Mouse (Mus musculus): Measurements from ENCODE around the gene Gm5414. TPM values are rescaled to one million over a fixed set of nuclear protein-coding genes. Genes with fewer than 3 reads are reported as not detected.

Gene Gm5414
- polyA plus RNA-seq, 1 experiment from 2014 or later, result not detected

DNA sequence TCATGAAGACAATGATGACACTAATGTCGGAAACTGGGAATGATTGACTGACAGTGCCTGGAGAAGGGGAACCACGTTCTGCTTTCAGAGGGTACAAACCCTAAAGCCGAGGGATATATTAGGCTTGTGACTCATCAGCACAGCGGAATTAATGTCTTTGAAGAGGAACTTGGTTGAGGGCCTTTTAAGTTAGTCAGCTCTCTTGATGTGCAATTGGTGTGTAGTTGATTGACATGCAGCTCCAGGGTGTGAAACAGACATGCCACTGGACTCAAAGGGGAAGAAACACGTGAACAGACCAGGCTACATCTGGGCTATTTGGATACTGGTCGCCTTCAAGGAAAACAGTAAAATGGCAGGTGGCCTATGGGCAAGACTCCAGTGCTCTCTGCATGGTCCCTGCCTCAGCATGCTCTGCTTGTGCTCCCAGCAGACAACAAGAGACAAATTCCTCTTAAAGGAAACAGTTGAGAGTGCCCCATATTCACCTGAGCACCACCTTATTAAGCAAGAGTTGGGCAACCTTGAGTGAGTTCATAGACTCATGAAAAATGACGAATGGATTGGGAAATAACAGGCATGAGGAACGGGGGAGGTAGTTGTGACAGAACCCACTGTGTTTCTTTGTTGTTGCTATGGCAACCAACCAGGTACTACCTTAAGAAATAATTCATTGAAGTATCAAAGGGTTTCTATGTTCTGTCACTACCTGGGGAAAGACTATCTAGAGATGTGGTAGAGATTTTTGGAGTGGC is 44.6 kb downstream of the Gm5414 start:
- H3K36me3 ChIP-seq (ENCODE audit: insufficient read depth), result no peaks in the 10 kb centered on the region
- DNase-seq (no peak), ATAC-seq (ENCODE audit: insufficient read depth) (no peak)
- H3K4me3 ChIP-seq (ENCODE audit: low read depth, low read length), result no peak overlapping the region
- no peaks in the 10 kb centered on the region for H3K4me1 ChIP-seq (ENCODE audit: insufficient read depth)
- no peak for TF ChIP-seq CTCF (IDR thresholded peaks at IDR 0.05; ENCODE audit: low read depth)
- H3K9me3 ChIP-seq (ENCODE audit: low read depth, low read length), result no peaks in the 10 kb centered on the region
- 74% methylated on average over 8 of the region's 8 CpGs for WGBS
- H3K27ac ChIP-seq (ENCODE audit: low read depth), result no peak overlapping the region
- no peak overlapping the region for H3K4me2 ChIP-seq
- H3K9ac ChIP-seq, result no peak overlapping the region
- H3K27me3 ChIP-seq (ENCODE audit: insufficient read depth, low read length), result no peaks in the 10 kb centered on the region

DNA sequence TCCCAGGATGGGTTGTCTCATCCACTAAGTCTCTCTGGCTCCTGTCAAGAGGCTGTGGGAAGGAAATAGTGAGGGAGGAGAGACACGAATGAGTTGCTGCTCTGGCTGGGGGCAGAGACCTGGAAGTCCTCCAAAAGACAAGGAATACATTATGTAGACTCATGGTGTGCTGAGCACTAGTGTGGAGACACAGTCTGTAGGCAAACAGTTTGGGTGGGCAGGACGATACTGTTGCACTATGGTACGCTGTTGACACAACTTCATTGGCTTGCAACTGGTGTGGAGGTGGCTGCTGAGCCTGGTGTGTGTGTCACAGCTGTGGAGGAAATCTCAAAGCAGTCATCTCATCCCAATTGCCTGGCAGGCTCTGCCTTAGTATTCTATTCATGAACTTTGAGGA is 46.3 kb downstream of the Gm5414 start:
- DNase-seq, result no peak

DNA sequence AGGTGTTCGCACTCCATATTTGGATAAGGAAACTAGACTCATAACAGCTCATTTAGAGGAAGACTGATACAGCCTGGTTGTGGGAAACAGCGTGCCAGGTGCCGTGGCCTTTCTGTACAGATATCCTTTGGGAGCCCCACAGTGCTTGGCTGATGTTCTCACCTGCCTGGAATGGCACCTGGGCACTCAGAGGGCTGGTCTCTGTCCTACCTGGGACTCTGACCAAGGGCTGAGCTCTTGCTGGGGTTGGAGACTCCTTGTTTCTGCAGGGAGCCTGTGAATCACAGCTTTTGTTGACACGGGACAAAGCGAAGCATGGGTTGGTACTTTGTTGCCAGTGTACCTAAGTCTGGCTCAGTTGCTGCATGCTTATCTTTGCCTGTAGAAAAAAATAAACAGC is 52.5 kb downstream of the Gm5414 start:
- H3K9ac ChIP-seq, result no peak overlapping the region
- no peaks in the 10 kb centered on the region for H3K4me1 ChIP-seq (ENCODE audit: insufficient read depth)
- H3K27ac ChIP-seq (ENCODE audit: low read depth), result no peak overlapping the region
- no peak for TF ChIP-seq CTCF (IDR thresholded peaks at IDR 0.05; ENCODE audit: low read depth)
- no peaks in the 10 kb centered on the region for H3K27me3 ChIP-seq (ENCODE audit: insufficient read depth, low read length)
- no peak overlapping the region for H3K4me3 ChIP-seq (ENCODE audit: low read depth, low read length)
- H3K9me3 ChIP-seq (ENCODE audit: low read depth, low read length), result no peaks in the 10 kb centered on the region
- H3K36me3 ChIP-seq (ENCODE audit: insufficient read depth), result no peaks in the 10 kb centered on the region
- DNase-seq (no peak), ATAC-seq (ENCODE audit: insufficient read depth) (no peak)
- no peak overlapping the region for H3K4me2 ChIP-seq
- 52% methylated on average over 5 of the region's 5 CpGs for WGBS

More for the DNA sequence above, 46.3 kb downstream of the Gm5414 start:
- ATAC-seq (ENCODE audit: insufficient read depth), result no peak
- H3K27me3 ChIP-seq (ENCODE audit: insufficient read depth, low read length), result no peaks in the 10 kb centered on the region
- 60% methylated on average over 3 of the region's 3 CpGs for WGBS
- H3K27ac ChIP-seq (ENCODE audit: low read depth), result no peak overlapping the region
- no peaks in the 10 kb centered on the region for H3K9me3 ChIP-seq (ENCODE audit: low read depth, low read length)
- no peak overlapping the region for H3K4me2 ChIP-seq
- no peaks in the 10 kb centered on the region for H3K36me3 ChIP-seq (ENCODE audit: insufficient read depth)
- H3K9ac ChIP-seq, result no peak overlapping the region
- no peak for TF ChIP-seq CTCF (IDR thresholded peaks at IDR 0.05; ENCODE audit: low read depth)
- H3K4me3 ChIP-seq (ENCODE audit: low read depth, low read length), result no peak overlapping the region
- no peaks in the 10 kb centered on the region for H3K4me1 ChIP-seq (ENCODE audit: insufficient read depth)

Small RNA genes within 50 kb of the gene (microRNA-seq; reads per million reads assigned to microRNA genes)
- gene Gm44383 (ENCODE audit: borderline number of aligned reads), result not detected
- not detected for gene Gm44479 (ENCODE audit: borderline number of aligned reads)

Other genes with a start within 250 kb of the Gm5414 start
- gene Krt7, start 217.1 kb downstream of the Gm5414 start, polyA plus RNA-seq (2014; fragmentation: Nextera tagmentation; extraction: Ambion mirVana), result 108 and 114 TPM in 2 replicates
- gene Krt87, start 189.4 kb downstream of the Gm5414 start, polyA plus RNA-seq (2014; fragmentation: Nextera tagmentation; extraction: Ambion mirVana), result 0.20 and 0.22 TPM in 2 replicates
- 0.22 TPM in 1 of 2 replicates, not detected in the other for gene Krt88, start 180.4 kb downstream of the Gm5414 start, polyA plus RNA-seq (2014; fragmentation: Nextera tagmentation; extraction: Ambion mirVana)
- not detected in 2 replicates for gene Krt81, start 164.4 kb downstream of the Gm5414 start, polyA plus RNA-seq (2014; fragmentation: Nextera tagmentation; extraction: Ambion mirVana)
- not detected in 2 replicates for gene Krt86, start 154.7 kb downstream of the Gm5414 start, polyA plus RNA-seq (2014; fragmentation: Nextera tagmentation; extraction: Ambion mirVana)
- 0.13 TPM in 1 of 2 replicates, not detected in the other for gene Krt83, start 136.7 kb downstream of the Gm5414 start, polyA plus RNA-seq (2014; fragmentation: Nextera tagmentation; extraction: Ambion mirVana)
- gene Gm49425, start 110.9 kb downstream of the Gm5414 start, polyA plus RNA-seq (2014; fragmentation: Nextera tagmentation; extraction: Ambion mirVana), result not detected in 2 replicates
- not detected in 2 replicates for gene Krt84, start 95.4 kb downstream of the Gm5414 start, polyA plus RNA-seq (2014; fragmentation: Nextera tagmentation; extraction: Ambion mirVana)
- not detected in 2 replicates for gene Krt82, start 77.5 kb downstream of the Gm5414 start, polyA plus RNA-seq (2014; fragmentation: Nextera tagmentation; extraction: Ambion mirVana)
- gene Krt90, start 65.2 kb downstream of the Gm5414 start, polyA plus RNA-seq (2014; fragmentation: Nextera tagmentation; extraction: Ambion mirVana), result 0.07 TPM in 1 of 2 replicates, not detected in the other
- not detected in 2 replicates for gene Krt75, start 54.3 kb downstream of the Gm5414 start, polyA plus RNA-seq (2014; fragmentation: Nextera tagmentation; extraction: Ambion mirVana)
- gene Gm5478, start 19.2 kb upstream of the Gm5414 start, polyA plus RNA-seq (2014; fragmentation: Nextera tagmentation; extraction: Ambion mirVana), result not detected in 2 replicates
- not detected in 2 replicates for gene Krt6b, start 52.1 kb upstream of the Gm5414 start, polyA plus RNA-seq (2014; fragmentation: Nextera tagmentation; extraction: Ambion mirVana)
- not detected in 2 replicates for gene Krt6a, start 66.1 kb upstream of the Gm5414 start, polyA plus RNA-seq (2014; fragmentation: Nextera tagmentation; extraction: Ambion mirVana)
- gene Krt5, start 84.7 kb upstream of the Gm5414 start, polyA plus RNA-seq (2014; fragmentation: Nextera tagmentation; extraction: Ambion mirVana), result not detected in 2 replicates
- not detected in 2 replicates for gene Krt71, start 114.9 kb upstream of the Gm5414 start, polyA plus RNA-seq (2014; fragmentation: Nextera tagmentation; extraction: Ambion mirVana)
- gene Krt72, start 158.3 kb upstream of the Gm5414 start, polyA plus RNA-seq (2014; fragmentation: Nextera tagmentation; extraction: Ambion mirVana), result not detected in 2 replicates
- not detected in 2 replicates for gene Krt73, start 174.2 kb upstream of the Gm5414 start, polyA plus RNA-seq (2014; fragmentation: Nextera tagmentation; extraction: Ambion mirVana)
- gene Krt2, start 190.0 kb upstream of the Gm5414 start, polyA plus RNA-seq (2014; fragmentation: Nextera tagmentation; extraction: Ambion mirVana), result not detected in 2 replicates
- 0.30 and 0.76 TPM in 2 replicates for gene Krt1, start 222.6 kb upstream of the Gm5414 start, polyA plus RNA-seq (2014; fragmentation: Nextera tagmentation; extraction: Ambion mirVana)
- gene Krt77, start 241.5 kb upstream of the Gm5414 start, polyA plus RNA-seq (2014; fragmentation: Nextera tagmentation; extraction: Ambion mirVana), result not detected in 2 replicates

Measured in lung, embryonic 14.5 days (tissue).